Mouse (Mus musculus): ENCODE data around the gene Rogdi. TPM values are rescaled to one million over a fixed set of nuclear protein-coding genes. Genes with fewer than 3 reads are reported as not detected.
A peak's percentile ranks its signal among the peaks of the same experiment; 100 is the strongest.

The Rogdi gene
- polyA plus RNA-seq, 1 experiment from 2014 or later, result 59.9 TPM

GRCm38 (mm10) chr16:4969055-4969843 lies 44.1 kb downstream of the Rogdi start:
- TF ChIP-seq CTCF (IDR thresholded peaks at IDR 0.05; ENCODE audit: low read depth), result no peak

GRCm38 (mm10) chr16:4968426-4968825 lies 44.9 kb downstream of the Rogdi start:
- TF ChIP-seq CTCF (IDR thresholded peaks at IDR 0.05; ENCODE audit: low read depth), result no peak
- no peak overlapping the region for H3K4me3 ChIP-seq (ENCODE audit: low read depth, low read length)
- H3K36me3 ChIP-seq (ENCODE audit: insufficient read depth), result no peaks in the 10 kb centered on the region
- no peaks in the 10 kb centered on the region for H3K9me3 ChIP-seq (ENCODE audit: low read depth, low read length)
- no peaks in the 10 kb centered on the region for H3K27me3 ChIP-seq (ENCODE audit: insufficient read depth, low read length)
- no peak overlapping the region for H3K4me2 ChIP-seq
- WGBS, result 75% methylated on average over 3 of the region's 3 CpGs
- 0 out of 2 replicates have a peak, but pooled peaks cover under 1% of the 10 kb centered on the region for H3K4me1 ChIP-seq (ENCODE audit: insufficient read depth)
- no peak overlapping the region for H3K27ac ChIP-seq (ENCODE audit: low read depth)
- no peak for ATAC-seq (ENCODE audit: insufficient read depth)
- no peak for DNase-seq
- H3K9ac ChIP-seq, result no peak overlapping the region

More at GRCm38 (mm10) chr16:4969055-4969843, 44.1 kb downstream of the Rogdi start:
- WGBS, result 82% methylated on average over 5 of the region's 5 CpGs
- Histone ChIP-seq H3K9ac (no peak overlapping the region), H3K36me3 (ENCODE audit: insufficient read depth) (no peaks in the 10 kb centered on the region), H3K4me3 (ENCODE audit: low read depth, low read length) (no peak overlapping the region), H3K4me1 (ENCODE audit: insufficient read depth) (no peaks in the 10 kb centered on the region), H3K27ac (ENCODE audit: low read depth) (no peak overlapping the region), H3K4me2 (no peak overlapping the region), H3K27me3 (ENCODE audit: insufficient read depth, low read length) (no peaks in the 10 kb centered on the region), H3K9me3 (ENCODE audit: low read depth, low read length) (no peaks in the 10 kb centered on the region)
- DNase-seq (peak; percentile 8), ATAC-seq (ENCODE audit: insufficient read depth) (no peak)

GRCm38 (mm10) chr16:4965392-4966129 lies 47.8 kb downstream of the Rogdi start:
- no peak for TF ChIP-seq CTCF (IDR thresholded peaks at IDR 0.05; ENCODE audit: low read depth)
- ATAC-seq (ENCODE audit: insufficient read depth), result no peak
- 85% methylated on average over 8 of the region's 8 CpGs for WGBS
- Histone ChIP-seq H3K27me3 (ENCODE audit: insufficient read depth, low read length) (no peaks in the 10 kb centered on the region), H3K9ac (no peak overlapping the region), H3K4me1 (ENCODE audit: insufficient read depth) (0 out of 2 replicates have a peak, but pooled peaks cover 3% of the 10 kb centered on the region), H3K36me3 (ENCODE audit: insufficient read depth) (no peaks in the 10 kb centered on the region), H3K27ac (ENCODE audit: low read depth) (no peak overlapping the region), H3K4me2 (peak overlapping the region; percentile 87), H3K4me3 (ENCODE audit: low read depth, low read length) (no peak overlapping the region), H3K9me3 (ENCODE audit: low read depth, low read length) (no peaks in the 10 kb centered on the region)
- DNase-seq, result no peak

GRCm38 (mm10) chr16:4964731-4965391 lies 48.5 kb downstream of the Rogdi start:
- ATAC-seq (ENCODE audit: insufficient read depth), result peak; percentile 18; the same call in 1 of the 2 replicates
- peak overlapping the region; percentile 76 for H3K4me3 ChIP-seq (ENCODE audit: low read depth, low read length)
- H3K4me2 ChIP-seq, result peak overlapping the region; percentile 87
- 0 out of 2 replicates have a peak, but pooled peaks cover 3% of the 10 kb centered on the region for H3K4me1 ChIP-seq (ENCODE audit: insufficient read depth)
- peak overlapping the region; percentile 68 for H3K9ac ChIP-seq
- DNase-seq, result peak; percentile 9
- no peaks in the 10 kb centered on the region for H3K27me3 ChIP-seq (ENCODE audit: insufficient read depth, low read length)
- no peak overlapping the region; the same call in 1 of the 2 replicates for H3K27ac ChIP-seq (ENCODE audit: low read depth)
- TF ChIP-seq CTCF (IDR thresholded peaks at IDR 0.05; ENCODE audit: low read depth), result no peak
- 20% methylated on average over 13 of the region's 13 CpGs for WGBS
- peaks cover 5% of the 10 kb centered on the region; the same call in 1 of the 2 replicates for H3K36me3 ChIP-seq (ENCODE audit: insufficient read depth)
- H3K9me3 ChIP-seq (ENCODE audit: low read depth, low read length), result no peaks in the 10 kb centered on the region

GRCm38 (mm10) chr16:4963797-4964709 lies 49.3 kb downstream of the Rogdi start, which contains the start of gene Anks3:
TSS of gene Anks3 (minus strand) at chr16:4964205.
- ATAC-seq (ENCODE audit: insufficient read depth) (peak; percentile 99), DNase-seq (peak; percentile 97)
- H3K27ac ChIP-seq (ENCODE audit: low read depth), result peak within 1 kb of the TSS; percentile 72
- peak within 1 kb of the TSS; percentile 76 for H3K4me3 ChIP-seq (ENCODE audit: low read depth, low read length)
- H3K4me2 ChIP-seq, result peak within 1 kb of the TSS; percentile 87
- under 1% methylated on average over 76 of the region's 76 CpGs for WGBS
- no peaks in the 10 kb centered on the region for H3K27me3 ChIP-seq (ENCODE audit: insufficient read depth, low read length)
- peaks cover 5% of the 10 kb centered on the region; the same call in 1 of the 2 replicates for H3K36me3 ChIP-seq (ENCODE audit: insufficient read depth)
- peak within 1 kb of the TSS; percentile 68 for H3K9ac ChIP-seq
- TF ChIP-seq CTCF (IDR thresholded peaks at IDR 0.05; ENCODE audit: low read depth), result no peak
- H3K4me1 ChIP-seq (ENCODE audit: insufficient read depth), result 0 out of 2 replicates have a peak, but pooled peaks cover 3% of the 10 kb centered on the region
- no peaks in the 10 kb centered on the region for H3K9me3 ChIP-seq (ENCODE audit: low read depth, low read length)

- H3K27me3 ChIP-seq (ENCODE audit: insufficient read depth, low read length), result no peaks in the 10 kb centered on the region
- 0 out of 2 replicates have a peak, but pooled peaks cover 3% of the 10 kb centered on the region for H3K4me1 ChIP-seq (ENCODE audit: insufficient read depth)
- no peaks in the 10 kb centered on the region for H3K9me3 ChIP-seq (ENCODE audit: low read depth, low read length)
- H3K4me2 ChIP-seq, result peak overlapping the region; percentile 87
- 31% methylated on average over 9 of the region's 9 CpGs for WGBS
- no peak overlapping the region; the same call in 1 of the 2 replicates for H3K27ac ChIP-seq (ENCODE audit: low read depth)
- no peak for TF ChIP-seq CTCF (IDR thresholded peaks at IDR 0.05; ENCODE audit: low read depth)
- peak overlapping the region; percentile 76 for H3K4me3 ChIP-seq (ENCODE audit: low read depth, low read length)
- DNase-seq (no peak), ATAC-seq (ENCODE audit: insufficient read depth) (no peak)
- H3K36me3 ChIP-seq (ENCODE audit: insufficient read depth), result peaks cover 5% of the 10 kb centered on the region; the same call in 1 of the 2 replicates
- H3K9ac ChIP-seq, result peak overlapping the region; percentile 68
Measured at GRCm38 (mm10) chr16:4963346-4963745, 50.0 kb downstream of the Rogdi start.

Measured in lung, embryonic 14.5 days (tissue).